Mouse (Mus musculus): ENCODE data around the gene Gps2. TPM values are rescaled to one million over a fixed set of nuclear protein-coding genes. Genes with fewer than 3 reads are reported as not detected.
A peak's percentile ranks its signal among the peaks of the same experiment; 100 is the strongest.

The Gps2 gene
- polyA plus RNA-seq, 1 experiment from 2014 or later: 99.1 TPM

GRCm38 (mm10) chr11:69935137-69935879 lies 21.6 kb downstream of the Gps2 start, which contains the start of gene Ybx2:
Gene Ybx2 (plus strand): TSS chr11:69935796.
- H3K27me3 ChIP-seq: peaks cover 41% of the 10 kb centered on the region
- 2% methylated on average over 45 of the region's 62 CpGs for WGBS

DNA sequence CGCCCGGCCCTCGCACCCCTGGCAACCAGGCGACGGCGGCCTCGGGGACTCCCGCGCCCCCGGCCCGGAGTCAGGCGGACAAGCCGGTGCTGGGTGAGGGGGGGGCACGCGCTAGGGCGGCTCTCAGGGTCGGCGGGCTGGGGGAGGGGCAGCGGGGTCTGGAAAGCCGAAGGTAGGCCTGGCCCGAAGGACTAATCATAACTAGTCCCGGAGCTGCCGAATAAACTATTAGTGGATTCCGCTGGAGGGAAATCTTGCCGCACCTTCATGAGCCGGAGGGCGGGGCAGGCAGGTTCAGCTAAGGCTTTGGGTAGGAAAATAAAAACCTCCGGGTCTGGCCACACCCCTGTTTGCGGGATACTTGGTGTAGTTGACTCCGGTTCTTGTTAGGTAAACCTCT lies 22.5 kb downstream of the Gps2 start:
- Histone ChIP-seq H3K27ac (no peak overlapping the region), H3K4me2 (peak overlapping the region; percentile 100), H3K9me3 (no peaks in the 10 kb centered on the region), H3K4me3 (replicated peaks) (peak overlapping the region; percentile 63), H3K36me3 (replicated peaks) (no peaks in the 10 kb centered on the region), H3K4me1 (peaks cover 24% of the 10 kb centered on the region), H3K9ac (peak overlapping the region; percentile 70), H3K27me3 (peaks cover 41% of the 10 kb centered on the region)
- ATAC-seq (ENCODE audit: low FRiP score): no peak
- 2% methylated on average over 30 of the region's 30 CpGs for WGBS

More at GRCm38 (mm10) chr11:69935137-69935879, 21.6 kb downstream of the Gps2 start, which contains the start of gene Ybx2:
- no peaks in the 10 kb centered on the region for H3K36me3 ChIP-seq (replicated peaks)
- H3K9ac ChIP-seq: peak within 1 kb of the TSS; percentile 70
- no peaks in the 10 kb centered on the region for H3K9me3 ChIP-seq
- peak within 1 kb of the TSS; percentile 63 for H3K4me3 ChIP-seq (replicated peaks)
- peak within 1 kb of the TSS; percentile 100 for H3K4me2 ChIP-seq
- H3K27ac ChIP-seq: no peak within 1 kb of the TSS
- ATAC-seq (ENCODE audit: low FRiP score): peak; percentile 93
- peaks cover 24% of the 10 kb centered on the region for H3K4me1 ChIP-seq

- H3K9me3 ChIP-seq: no peaks in the 10 kb centered on the region
- peak overlapping the region; percentile 70; the same call in 1 of the 2 replicates for H3K9ac ChIP-seq
- no peak overlapping the region for H3K27ac ChIP-seq
- peak overlapping the region; percentile 100 for H3K4me2 ChIP-seq
- H3K4me1 ChIP-seq: peaks cover 24% of the 10 kb centered on the region
- H3K36me3 ChIP-seq (replicated peaks): no peaks in the 10 kb centered on the region
- H3K27me3 ChIP-seq: peaks cover 41% of the 10 kb centered on the region
- WGBS: 47% methylated on average over 9 of the region's 9 CpGs
- peak overlapping the region; percentile 63 for H3K4me3 ChIP-seq (replicated peaks)
- no peak for ATAC-seq (ENCODE audit: low FRiP score)
These were observed 23.1 kb downstream of the Gps2 start for GRCm38 (mm10) chr11:69936714-69937347.

DNA sequence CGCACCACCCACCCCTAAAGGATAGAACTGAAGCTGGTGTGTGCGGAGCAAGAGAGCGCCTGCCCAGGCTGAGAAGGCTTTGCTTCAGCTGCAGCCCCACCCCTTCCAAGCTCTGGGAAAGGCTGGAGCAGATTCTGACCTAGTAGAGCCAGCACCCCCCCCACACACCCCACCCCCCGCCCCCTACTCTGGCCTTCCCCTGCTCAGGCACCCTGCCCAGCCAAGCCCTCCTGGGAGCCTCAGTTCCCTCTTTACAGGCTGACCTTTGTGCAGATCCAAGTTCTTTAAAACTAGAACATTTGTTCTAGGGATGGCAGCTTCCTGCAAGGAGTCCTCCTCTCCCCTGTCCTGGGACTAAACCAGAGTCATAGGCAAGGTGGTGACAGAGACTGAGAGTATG lies 23.7 kb downstream of the Gps2 start:
- H3K27me3 ChIP-seq: peaks cover 41% of the 10 kb centered on the region
- WGBS: 49% methylated on average over 4 of the region's 4 CpGs

DNA sequence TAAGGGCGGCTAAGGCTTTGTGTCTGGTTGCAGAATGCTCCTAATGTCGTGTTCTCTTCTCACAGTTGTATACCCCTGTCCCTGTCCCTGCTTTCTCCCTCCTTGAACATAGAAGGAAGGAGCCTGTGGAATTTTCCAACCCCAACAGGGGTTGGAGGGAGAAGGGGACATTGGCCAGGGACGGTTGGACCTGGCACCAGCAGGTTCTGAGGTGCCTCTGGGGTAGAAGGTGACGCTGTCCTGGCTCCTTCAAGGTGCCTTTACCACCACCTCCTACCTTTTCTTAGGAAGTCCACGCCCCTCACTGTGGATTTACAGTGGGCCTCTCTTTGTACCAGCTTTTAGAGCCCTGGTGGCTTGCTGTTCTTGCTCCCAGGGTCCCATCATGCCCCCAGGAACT lies 24.1 kb downstream of the Gps2 start:
- Histone ChIP-seq H3K27ac (no peak overlapping the region), H3K36me3 (replicated peaks) (no peaks in the 10 kb centered on the region; the same call in 1 of the 2 replicates), H3K9me3 (no peaks in the 10 kb centered on the region), H3K4me1 (peaks cover 24% of the 10 kb centered on the region), H3K4me3 (replicated peaks) (no peak overlapping the region), H3K9ac (0 out of 2 replicates have a peak overlapping the region, but pooled peaks have one; percentile 5), H3K4me2 (no peak overlapping the region), H3K27me3 (peaks cover 41% of the 10 kb centered on the region)
- no peak for ATAC-seq (ENCODE audit: low FRiP score)
- 78% methylated on average over 5 of the region's 5 CpGs for WGBS

More for the DNA sequence above, 23.7 kb downstream of the Gps2 start:
- no peak for ATAC-seq (ENCODE audit: low FRiP score)
- Histone ChIP-seq H3K4me2 (no peak overlapping the region), H3K36me3 (replicated peaks) (no peaks in the 10 kb centered on the region), H3K9ac (0 out of 2 replicates have a peak overlapping the region, but pooled peaks have one; percentile 5), H3K27ac (no peak overlapping the region), H3K4me1 (peaks cover 24% of the 10 kb centered on the region), H3K4me3 (replicated peaks) (no peak overlapping the region), H3K9me3 (no peaks in the 10 kb centered on the region)

DNA sequence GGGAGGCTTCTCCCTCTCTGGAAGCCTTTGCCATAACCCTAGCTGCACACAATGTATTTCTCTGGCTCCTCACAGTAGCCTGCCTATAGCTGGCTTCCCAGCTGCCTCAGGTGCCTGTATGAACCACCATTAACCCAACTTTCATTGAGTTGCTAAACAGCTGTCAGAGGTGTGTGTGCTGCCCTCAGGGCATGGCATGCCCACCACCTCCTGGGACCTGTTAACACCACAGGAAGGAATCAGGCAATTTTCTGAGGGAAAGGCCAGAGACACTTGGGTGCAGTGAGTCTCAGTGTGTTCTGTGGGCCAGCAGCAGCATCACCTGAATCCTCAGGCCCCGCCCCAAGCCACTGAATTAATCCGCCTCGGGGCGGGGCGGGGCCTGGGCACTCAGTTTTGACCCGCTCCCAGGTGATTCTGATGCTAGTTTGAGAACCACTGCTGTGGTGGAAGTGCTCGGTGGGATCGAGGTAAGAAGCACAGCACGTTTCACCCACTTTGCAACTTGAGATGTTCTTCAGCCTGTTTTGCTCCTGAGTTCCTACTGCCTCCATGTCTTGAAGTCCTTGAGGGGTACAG lies 24.8 kb downstream of the Gps2 start:
- H3K27me3 ChIP-seq: peaks cover 41% of the 10 kb centered on the region

GRCm38 (mm10) chr11:69939181-69939580 lies 25.5 kb downstream of the Gps2 start:
- Histone ChIP-seq H3K27me3 (peaks cover 41% of the 10 kb centered on the region), H3K36me3 (replicated peaks) (peaks cover 5% of the 10 kb centered on the region), H3K4me2 (no peak overlapping the region), H3K27ac (no peak overlapping the region), H3K4me1 (peaks cover 24% of the 10 kb centered on the region), H3K9ac (no peak overlapping the region), H3K9me3 (no peaks in the 10 kb centered on the region), H3K4me3 (replicated peaks) (no peak overlapping the region)
- ATAC-seq (ENCODE audit: low FRiP score): no peak
- 72% methylated on average over 5 of the region's 5 CpGs for WGBS

More for the DNA sequence above, 24.8 kb downstream of the Gps2 start:
- Histone ChIP-seq H3K36me3 (replicated peaks) (no peaks in the 10 kb centered on the region; the same call in 1 of the 2 replicates), H3K4me2 (no peak overlapping the region), H3K27ac (no peak overlapping the region), H3K9me3 (no peaks in the 10 kb centered on the region), H3K4me1 (peaks cover 24% of the 10 kb centered on the region), H3K4me3 (replicated peaks) (no peak overlapping the region), H3K9ac (no peak overlapping the region)
- no peak for ATAC-seq (ENCODE audit: low FRiP score)
- 31% methylated on average over 9 of the region's 9 CpGs for WGBS

- no peak overlapping the region for H3K4me3 ChIP-seq (replicated peaks)
- H3K27me3 ChIP-seq: peaks cover 39% of the 10 kb centered on the region
- peaks cover 22% of the 10 kb centered on the region for H3K4me1 ChIP-seq
- H3K4me2 ChIP-seq: no peak overlapping the region
- H3K9me3 ChIP-seq: no peaks in the 10 kb centered on the region
- H3K27ac ChIP-seq: no peak overlapping the region
- H3K9ac ChIP-seq: no peak overlapping the region
- H3K36me3 ChIP-seq (replicated peaks): peaks cover 10% of the 10 kb centered on the region
- no peak for ATAC-seq (ENCODE audit: low FRiP score)
- 92% methylated on average over 17 of the region's 17 CpGs for WGBS
These were observed 26.0 kb downstream of the Gps2 start for GRCm38 (mm10) chr11:69939731-69940130.

GRCm38 (mm10) chr11:69940962-69941361 lies 27.3 kb downstream of the Gps2 start:
- peaks cover 18% of the 10 kb centered on the region for H3K36me3 ChIP-seq (replicated peaks)
- no peak overlapping the region for H3K4me2 ChIP-seq
- 86% methylated on average over 4 of the region's 4 CpGs for WGBS
- H3K27ac ChIP-seq: no peak overlapping the region
- no peaks in the 10 kb centered on the region for H3K9me3 ChIP-seq
- no peak overlapping the region for H3K4me3 ChIP-seq (replicated peaks)
- ATAC-seq (ENCODE audit: low FRiP score): no peak
- peaks cover 15% of the 10 kb centered on the region for H3K4me1 ChIP-seq
- peaks cover 33% of the 10 kb centered on the region for H3K27me3 ChIP-seq
- no peak overlapping the region for H3K9ac ChIP-seq

GRCm38 (mm10) chr11:69945216-69945615 lies 31.5 kb downstream of the Gps2 start:
- Histone ChIP-seq H3K36me3 (replicated peaks) (peaks cover 18% of the 10 kb centered on the region), H3K4me1 (peaks cover 25% of the 10 kb centered on the region), H3K9ac (no peak overlapping the region), H3K4me3 (replicated peaks) (no peak overlapping the region), H3K27me3 (0 out of 2 replicates have a peak, but pooled peaks cover 3% of the 10 kb centered on the region), H3K27ac (no peak overlapping the region), H3K4me2 (no peak overlapping the region), H3K9me3 (no peaks in the 10 kb centered on the region)
- WGBS: 85% methylated on average over 13 of the region's 13 CpGs
- no peak for ATAC-seq (ENCODE audit: low FRiP score)

DNA sequence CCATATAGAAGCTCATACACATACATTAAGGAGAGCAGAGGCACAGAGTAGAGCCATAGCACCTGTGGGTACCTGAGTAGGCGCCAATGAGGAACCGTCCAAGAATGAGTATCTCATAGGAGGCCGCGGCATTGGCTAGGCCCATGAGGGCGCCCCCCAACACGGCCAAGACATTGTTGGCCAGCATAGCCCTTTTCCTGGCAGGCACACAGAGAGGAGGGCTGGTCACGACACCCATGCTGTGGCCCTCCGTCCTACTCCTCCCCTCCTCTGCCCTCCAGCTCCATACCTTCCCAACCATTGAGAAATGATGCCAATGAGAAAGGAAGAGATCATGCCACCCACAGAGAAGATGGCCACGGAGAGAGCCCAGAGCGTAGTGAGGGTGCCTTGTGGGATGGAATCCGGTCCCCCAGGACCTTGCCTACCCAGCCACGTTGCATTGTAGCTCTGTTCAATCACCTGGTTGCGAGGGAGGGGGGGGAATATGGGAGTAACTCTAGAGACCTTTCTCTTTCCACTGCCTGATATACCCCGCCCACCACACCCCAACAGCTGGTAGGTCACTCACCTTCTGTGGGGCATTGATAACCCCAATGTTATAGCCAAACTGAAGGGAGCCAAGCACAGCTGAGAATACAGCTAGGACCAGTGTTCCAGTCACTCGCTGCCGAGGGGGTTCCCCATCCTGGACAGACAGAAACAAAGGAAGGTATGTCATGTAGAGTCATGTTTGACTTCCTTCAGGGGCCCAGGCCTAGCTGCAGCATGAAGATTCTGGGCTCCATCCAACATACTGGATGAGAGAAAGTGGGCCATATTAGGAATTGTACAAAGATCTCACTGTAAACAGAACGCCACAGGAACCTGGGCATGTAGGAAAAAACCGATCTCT lies 32.6 kb downstream of the Gps2 start:
- peaks cover 9% of the 10 kb centered on the region; the same call in 1 of the 2 replicates for H3K27me3 ChIP-seq
- no peaks in the 10 kb centered on the region for H3K9me3 ChIP-seq
- H3K9ac ChIP-seq: no peak overlapping the region
- H3K27ac ChIP-seq: no peak overlapping the region
- peak overlapping the region; percentile 68; the same call in 1 of the 2 replicates for H3K4me2 ChIP-seq
- ATAC-seq (ENCODE audit: low FRiP score): no peak
- 92% methylated on average over 18 of the region's 18 CpGs for WGBS
- H3K4me3 ChIP-seq (replicated peaks): peak overlapping the region; percentile 45; the same call in 1 of the 2 replicates
- H3K36me3 ChIP-seq (replicated peaks): peaks cover 18% of the 10 kb centered on the region
- peaks cover 25% of the 10 kb centered on the region for H3K4me1 ChIP-seq
